Mouse (Mus musculus) megakaryocyte, embryonic 14.5 days (primary cell): ENCODE measurements around the gene Fam234a.

Experiments
- FLI1 ChIP-seq: IDR thresholded peaks from 2 replicates; pipeline ENCODE4 v1.6.1; 2012; ENCODE audit warnings: low read length, inconsistent platforms, mixed read lengths
- GATA1 ChIP-seq: IDR thresholded peaks from 3 replicates; pipeline ENCODE4 v1.6.1; 2012; ENCODE audit warnings: mixed read lengths, low read length, inconsistent platforms, borderline replicate concordance

- TF ChIP-seq GATA1 (no peak), FLI1 (no peak)
Observed at GRCm38 (mm10) chr17:26229776-26230175, 14.3 kb downstream of the Fam234a start.
